Mouse (Mus musculus) liver, postnatal 0 days (tissue): ENCODE measurements around the gene 2410004P03Rik. TPM values are rescaled to one million over a fixed set of nuclear protein-coding genes. Genes with fewer than 3 reads are reported as not detected.

Source experiments
- ATAC-seq: fragments of 200-750 bp; cut with Nextera tagmentation; 2 replicates; pipeline ENCODE4 v1.8.0; 2017; ENCODE audit warnings: mild to moderate bottlenecking, moderate library complexity
- DNase-seq: peaks from one replicate; pipeline ENCODE4 v3.0.0-alpha.2; 2016
- H3K27ac ChIP-seq: fragments of 300-500 bp; sonication (generic); 2 replicates; pipeline ENCODE4 v1.5.1; 2014; ENCODE audit warnings: antibody characterized with exemption, moderate library complexity, mild to moderate bottlenecking, low read depth
- H3K27me3 ChIP-seq: fragments of 300-500 bp; sonication (generic); 2 replicates; pipeline ENCODE4 v1.6.1; 2014; ENCODE audit warnings: low read length, control low read depth, mixed read lengths; ENCODE audit not compliant: insufficient read depth
- H3K36me3 ChIP-seq: fragments of 300-500 bp; sonication (generic); replicated peaks from 2 replicates; pipeline ENCODE4 v1.6.1; 2014; ENCODE audit warnings: mild to moderate bottlenecking, control low read depth, low read length, moderate library complexity, mixed read lengths; ENCODE audit not compliant: insufficient read depth
- H3K4me1 ChIP-seq: fragments of 300-500 bp; sonication (generic); 2 replicates; pipeline ENCODE4 v1.6.1; 2014; ENCODE audit warnings: antibody characterized with exemption, mild to moderate bottlenecking, control low read depth; ENCODE audit not compliant: insufficient read depth
- H3K4me2 ChIP-seq: fragments of 300-500 bp; sonication (generic); 2 replicates; pipeline ENCODE4 v1.6.1; 2014; ENCODE audit warnings: low read depth, mild to moderate bottlenecking, low read length, moderate library complexity, mixed read lengths
- H3K4me3 ChIP-seq: fragments of 300-500 bp; sonication (generic); 2 replicates; pipeline ENCODE4 v1.5.1; 2014; ENCODE audit warnings: low read depth, low read length
- H3K9ac ChIP-seq: fragments of 300-500 bp; sonication (generic); replicated peaks from 2 replicates; pipeline ENCODE4 v1.6.1; 2014; ENCODE audit warnings: mild to moderate bottlenecking, moderate library complexity
- H3K9me3 ChIP-seq: fragments of 300-500 bp; sonication (generic); 2 replicates; pipeline ENCODE4 v1.6.1; 2016; ENCODE audit warnings: mild to moderate bottlenecking, control low read depth, low read length, mixed read lengths
- CTCF ChIP-seq: sonication (generic); IDR thresholded peaks from 2 replicates; pipeline ENCODE4 v1.5.1; 2016; ENCODE audit warnings: antibody characterized with exemption, low read depth
- EP300 ChIP-seq: IDR thresholded peaks from 2 replicates; pipeline ENCODE4 v1.6.1; 2016; ENCODE audit warnings: antibody characterized with exemption, low read depth, mild to moderate bottlenecking
- WGBS: fragments of 180-500 bp; shearing (Covaris S2); extraction: QIAGEN DNeasy Blood & Tissue Kit; methylation state at CpG from one replicate; pipeline ENCODE4 v1.1.7; 2014; ENCODE audit not compliant: insufficient replicate concordance; 5-methylcytosine and 5-hydroxymethylcytosine counted together
- polyA plus RNA-seq: library from polyadenylated mRNA; unstranded; fragments of >200 nt; fragmentation: Nextera tagmentation; extraction: Ambion mirVana; gene quantifications from 2 replicates; pipeline ENCODE4 v1.2.1, GENCODE M21; 2015

Gene 2410004P03Rik
- polyA plus RNA-seq, 1 experiment from 2014 or later: 0.06 TPM

- TF ChIP-seq EP300: no peak
- TF ChIP-seq CTCF: no peak
- Histone ChIP-seq H3K4me2 (peak overlapping the region; percentile 79), H3K9ac (peak overlapping the region; percentile 50), H3K27ac (no peak overlapping the region), H3K4me1 (peaks cover 22% of the 10 kb centered on the region), H3K9me3 (no peaks in the 10 kb centered on the region), H3K36me3 (peaks cover 5% of the 10 kb centered on the region), H3K4me3 (peak overlapping the region; percentile 68), H3K27me3 (peaks cover 10% of the 10 kb centered on the region; the same call in 1 of the 2 replicates)
- WGBS: 13% methylated on average over 10 of the region's 10 CpGs
- ATAC-seq (no peak), DNase-seq (no peak)
These were observed 12.4 kb downstream of the 2410004P03Rik start for GRCm38 (mm10) chr12:16999146-16999545.

GRCm38 (mm10) chr12:16996886-16997462 lies 14.6 kb downstream of the 2410004P03Rik start:
- TF ChIP-seq EP300: no peak
- no peak for TF ChIP-seq CTCF
- Histone ChIP-seq H3K4me3 (no peak overlapping the region), H3K4me2 (no peak overlapping the region), H3K36me3 (peaks cover 5% of the 10 kb centered on the region), H3K9ac (no peak overlapping the region), H3K27ac (no peak overlapping the region), H3K9me3 (no peaks in the 10 kb centered on the region), H3K27me3 (peaks cover 10% of the 10 kb centered on the region; the same call in 1 of the 2 replicates), H3K4me1 (peaks cover 22% of the 10 kb centered on the region)
- DNase-seq: peak; percentile 31
- no peak for ATAC-seq
- WGBS: 73% methylated on average over 5 of the region's 5 CpGs

- Histone ChIP-seq H3K27ac (no peak overlapping the region), H3K4me3 (no peak overlapping the region), H3K27me3 (peaks cover 7% of the 10 kb centered on the region; the same call in 1 of the 2 replicates), H3K4me2 (no peak overlapping the region), H3K36me3 (peaks cover 10% of the 10 kb centered on the region), H3K4me1 (peaks cover 22% of the 10 kb centered on the region), H3K9me3 (no peaks in the 10 kb centered on the region), H3K9ac (no peak overlapping the region)
- WGBS: 85% methylated on average over 5 of the region's 5 CpGs
- TF ChIP-seq CTCF (no peak), EP300 (no peak)
- no peak for DNase-seq
- ATAC-seq: no peak
These were observed 15.2 kb downstream of the 2410004P03Rik start for GRCm38 (mm10) chr12:16996281-16996680.

- Histone ChIP-seq H3K4me1 (peaks cover 11% of the 10 kb centered on the region), H3K9ac (no peak overlapping the region), H3K27ac (no peak overlapping the region), H3K36me3 (peaks cover 18% of the 10 kb centered on the region), H3K9me3 (no peaks in the 10 kb centered on the region), H3K27me3 (peaks cover 5% of the 10 kb centered on the region; the same call in 1 of the 2 replicates), H3K4me2 (no peak overlapping the region), H3K4me3 (no peak overlapping the region)
- DNase-seq (no peak), ATAC-seq (no peak)
- TF ChIP-seq EP300 (no peak), CTCF (no peak)
- WGBS: 75% methylated on average over 2 of the region's 2 CpGs
These were observed 17.2 kb downstream of the 2410004P03Rik start for GRCm38 (mm10) chr12:16994291-16994690.

GRCm38 (mm10) chr12:16992355-16992754 lies 19.2 kb downstream of the 2410004P03Rik start:
- ATAC-seq (no peak), DNase-seq (no peak)
- Histone ChIP-seq H3K9me3 (no peaks in the 10 kb centered on the region), H3K4me1 (no peaks in the 10 kb centered on the region), H3K4me2 (no peak overlapping the region), H3K36me3 (peaks cover 22% of the 10 kb centered on the region), H3K9ac (no peak overlapping the region), H3K27ac (no peak overlapping the region), H3K27me3 (no peaks in the 10 kb centered on the region), H3K4me3 (no peak overlapping the region)
- no peak for TF ChIP-seq EP300
- no peak for TF ChIP-seq CTCF
- 87% methylated on average over 2 of the region's 2 CpGs for WGBS

- Histone ChIP-seq H3K4me2 (no peak overlapping the region), H3K36me3 (peaks cover 30% of the 10 kb centered on the region), H3K4me3 (no peak overlapping the region), H3K27me3 (no peaks in the 10 kb centered on the region), H3K9ac (no peak overlapping the region), H3K4me1 (no peaks in the 10 kb centered on the region), H3K9me3 (no peaks in the 10 kb centered on the region), H3K27ac (no peak overlapping the region)
- 76% methylated on average over 2 of the region's 2 CpGs for WGBS
- DNase-seq (no peak), ATAC-seq (no peak)
- TF ChIP-seq CTCF: no peak
- TF ChIP-seq EP300: no peak
These were observed 20.2 kb downstream of the 2410004P03Rik start for GRCm38 (mm10) chr12:16991376-16991775.
